Mouse (Mus musculus): ENCODE data around the gene Glis2. TPM values are rescaled to one million over a fixed set of nuclear protein-coding genes. Genes with fewer than 3 reads are reported as not detected.
A peak's percentile ranks its signal among the peaks of the same experiment; 100 is the strongest.
"Not testable (repeated sequence)": the region's sequence is repeated elsewhere in the genome, so short reads cannot be mapped to it uniquely, and the experiment has no call there.

Gene Glis2
- total RNA-seq, 4 experiments from 2014 or later, result 11.1 to 20.7 (median 16.6) TPM

GRCm38 (mm10) chr16:4581179-4581578, 13.3 kb upstream of the Glis2 start:
- not testable (repeated sequence) for DNase-seq (ENCODE audit: low spot score in 2 of 2)

DNA sequence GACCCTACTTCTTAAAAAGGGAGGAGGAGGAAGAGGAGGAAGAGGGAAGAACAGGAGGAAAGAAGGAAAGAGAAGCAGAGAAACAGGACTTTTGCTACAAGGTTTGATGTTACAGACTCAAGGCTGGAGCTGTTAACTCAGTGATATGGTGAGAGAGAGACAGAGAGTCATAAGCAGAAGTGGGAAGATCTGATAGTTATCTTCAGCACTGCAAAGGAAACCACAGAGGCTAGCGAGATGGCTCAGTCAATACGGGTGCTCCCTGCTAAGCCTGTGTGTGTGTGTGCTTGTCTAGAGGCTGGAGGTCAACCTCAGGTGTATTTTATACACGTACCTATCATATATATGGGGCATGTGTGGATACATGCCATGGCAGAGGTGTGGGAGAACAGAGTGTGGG, 10.7 kb upstream of the Glis2 start:
- no peak for DNase-seq (ENCODE audit: low spot score in 2 of 2)

DNA sequence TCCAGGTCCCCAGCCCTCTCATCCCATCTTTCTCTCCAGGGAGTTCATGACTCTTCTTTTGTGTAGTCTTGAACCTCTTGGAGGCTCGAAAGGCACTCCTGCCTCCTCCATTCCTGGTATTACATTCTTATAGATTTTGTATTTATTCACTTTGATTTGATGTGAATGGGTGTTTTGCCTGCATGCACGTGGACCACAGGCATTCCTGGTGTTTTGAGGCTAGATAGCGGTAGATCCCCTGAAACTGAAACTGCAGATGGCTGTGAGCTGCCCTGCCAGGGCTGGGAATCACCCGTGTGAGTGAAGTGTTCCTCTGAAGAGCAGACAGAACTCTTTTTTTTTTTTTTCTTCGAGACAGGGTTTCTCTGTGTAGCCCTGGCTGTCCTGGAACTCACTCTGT, 10.1 kb upstream of the Glis2 start:
- no peak for DNase-seq (ENCODE audit: low spot score in 2 of 2)

- no peak for DNase-seq (ENCODE audit: low spot score in 2 of 2)
These were observed 8.6 kb upstream of the Glis2 start for GRCm38 (mm10) chr16:4585642-4586530.

GRCm38 (mm10) chr16:4586531-4587123, 7.9 kb upstream of the Glis2 start:
- peak; percentile 66 to 90 for DNase-seq (ENCODE audit: low spot score in 2 of 2)

GRCm38 (mm10) chr16:4587516-4588210, 6.8 kb upstream of the Glis2 start:
- DNase-seq (ENCODE audit: low spot score in 2 of 2), result no peak

DNA sequence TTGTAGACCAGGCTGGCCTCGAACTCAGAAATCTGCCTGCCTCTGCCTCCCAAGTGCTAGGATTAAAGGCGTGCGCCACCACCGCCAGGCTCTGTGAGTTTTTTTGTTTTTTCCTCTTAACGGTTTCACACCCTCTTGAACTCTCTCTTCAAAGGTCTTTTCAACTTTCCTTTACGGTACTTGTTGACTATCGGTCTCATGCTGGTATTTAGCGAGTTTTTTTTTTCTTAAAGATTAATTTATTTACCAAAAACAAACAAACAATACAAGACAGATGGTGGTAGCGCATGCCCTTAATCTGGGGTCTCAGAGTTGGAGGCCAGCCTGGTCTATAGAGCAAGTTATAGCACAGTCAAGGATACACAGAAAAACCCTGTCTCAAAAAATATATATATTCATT, 4.3 kb upstream of the Glis2 start:
- DNase-seq (ENCODE audit: low spot score in 2 of 2), result no peak

- no peak for DNase-seq (ENCODE audit: low spot score in 2 of 2)
These were observed 1.3 kb upstream of the Glis2 start for GRCm38 (mm10) chr16:4592909-4593875.

DNA sequence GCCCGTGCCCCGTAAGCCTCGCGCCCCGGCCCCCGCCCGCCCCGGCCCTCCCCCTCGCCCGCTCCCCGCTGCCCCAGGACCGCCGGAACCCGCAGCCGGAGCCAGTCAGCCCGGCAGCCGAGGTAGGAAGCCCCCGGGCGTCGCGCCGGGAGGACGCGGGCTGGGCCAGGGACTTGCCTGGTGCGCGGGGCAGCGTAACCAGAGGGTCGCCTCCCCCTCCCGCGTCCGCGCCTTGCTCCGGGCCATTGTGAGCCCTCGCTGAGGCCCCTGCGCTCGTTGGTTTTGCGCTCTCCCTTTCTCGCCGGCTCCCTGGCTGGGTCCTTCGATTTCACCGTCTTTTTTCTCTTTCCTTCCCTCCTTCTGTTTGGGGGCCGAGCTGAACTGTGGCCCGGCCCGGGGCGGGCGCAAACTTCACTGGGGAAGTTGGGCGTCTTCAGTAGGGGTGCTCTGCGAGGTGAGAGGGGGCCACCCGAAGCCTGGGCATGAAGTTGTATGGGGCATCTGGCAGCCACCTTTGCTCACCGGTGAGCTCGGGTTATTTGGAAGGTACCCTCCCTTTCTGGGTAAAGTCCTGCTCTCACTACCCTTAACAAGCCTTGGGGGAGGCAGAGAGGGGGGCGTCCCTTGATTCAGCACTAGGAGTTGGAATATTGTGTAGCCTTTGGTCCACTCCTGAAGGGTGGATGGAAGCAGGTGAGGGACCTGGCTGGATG, 457 bp downstream of the Glis2 start:
- no peak for DNase-seq (ENCODE audit: low spot score in 2 of 2)

GRCm38 (mm10) chr16:4595527-4595963, 1.0 kb downstream of the Glis2 start:
- DNase-seq (ENCODE audit: low spot score in 2 of 2), result no peak

DNA sequence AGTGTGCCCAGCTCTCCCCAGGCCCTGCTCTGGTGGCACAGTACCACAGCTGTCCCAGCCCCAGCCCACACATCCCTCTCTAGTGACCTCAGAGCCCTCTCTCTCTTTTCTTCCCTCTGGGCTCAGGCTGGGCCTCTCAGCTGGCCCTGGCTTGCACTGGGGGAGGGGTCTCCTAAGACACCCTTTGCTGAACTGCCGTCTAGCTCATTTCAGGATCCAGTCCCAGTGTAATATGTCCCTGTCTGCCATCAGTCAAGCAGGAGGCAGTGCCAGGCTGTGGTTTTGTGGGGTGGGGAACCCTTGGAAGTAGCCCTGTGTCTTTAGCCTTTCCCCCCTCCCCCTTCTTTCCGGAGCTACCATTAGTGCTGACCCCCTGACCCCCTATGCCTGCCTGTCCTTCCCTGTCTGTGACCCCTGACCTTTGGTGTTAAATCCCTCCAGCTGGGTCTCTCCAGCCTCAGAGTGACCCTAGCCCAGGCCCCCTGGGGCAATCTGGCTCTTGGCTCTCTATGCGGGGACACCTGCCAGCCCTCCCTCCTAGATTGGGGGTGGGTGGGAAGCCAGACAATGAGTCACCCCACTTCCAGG, 1.7 kb downstream of the Glis2 start:
- DNase-seq (ENCODE audit: low spot score in 2 of 2), result no peak

DNA sequence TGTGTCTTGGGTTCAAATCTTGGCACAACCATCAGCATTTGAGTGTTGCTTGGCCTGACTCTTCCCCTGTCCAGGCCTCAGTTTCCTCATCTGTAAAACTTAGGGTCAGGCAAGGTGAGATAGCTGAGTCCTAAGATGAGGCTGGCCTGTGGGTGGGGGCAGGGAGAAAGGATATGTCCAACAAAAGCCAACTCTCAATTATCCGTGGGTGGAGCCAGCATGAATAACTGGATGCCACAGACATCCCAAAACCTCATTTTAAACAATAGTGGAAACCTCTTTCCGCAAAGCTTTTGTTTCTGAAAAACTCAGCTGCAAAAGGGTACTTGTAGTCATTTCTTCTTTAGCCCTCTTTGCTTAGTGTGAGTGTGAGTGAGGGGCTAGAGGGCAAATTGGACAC, 2.3 kb downstream of the Glis2 start:
- no peak for DNase-seq (ENCODE audit: low spot score in 2 of 2)

DNA sequence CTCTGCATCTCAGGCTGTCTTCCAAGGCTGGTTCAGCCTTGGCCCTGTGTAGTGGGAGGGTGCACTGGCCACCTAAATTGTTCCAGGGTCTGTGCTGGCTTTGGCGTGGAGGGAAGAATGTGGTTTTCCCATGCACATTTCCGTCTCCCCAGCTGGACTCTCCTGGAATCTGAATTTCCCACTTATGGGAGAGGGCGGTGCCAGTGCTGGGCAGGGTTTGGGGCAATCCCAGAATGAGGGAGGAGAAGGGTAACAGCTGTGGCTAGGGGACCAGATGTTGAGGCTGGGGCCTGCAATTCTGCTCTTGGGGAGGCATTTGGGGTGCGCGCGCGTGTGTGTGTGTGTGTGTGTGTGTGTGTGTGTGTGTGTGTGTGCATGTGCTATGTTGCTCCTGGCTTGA, 2.8 kb downstream of the Glis2 start:
- DNase-seq (ENCODE audit: low spot score in 2 of 2), result no peak

DNA sequence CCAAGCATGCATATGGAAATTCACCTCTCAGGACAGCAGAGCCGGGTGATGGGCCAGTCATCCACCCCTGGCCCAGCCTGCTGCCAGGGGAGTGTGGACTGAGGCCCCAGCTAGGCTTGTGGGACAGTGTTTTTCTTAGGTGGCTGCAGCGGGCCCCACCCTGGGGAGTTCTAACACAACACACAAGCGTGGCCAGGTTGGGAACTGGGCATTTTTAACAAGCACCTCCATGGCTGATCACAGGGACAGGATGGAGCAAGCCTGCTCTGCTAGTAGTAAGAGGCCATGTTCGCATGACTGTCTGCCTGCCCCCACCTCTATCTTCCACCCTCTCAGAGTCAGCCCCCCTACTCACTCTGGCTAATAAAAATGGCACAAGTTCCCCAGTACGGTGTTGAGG, 3.5 kb downstream of the Glis2 start:
- no peak for DNase-seq (ENCODE audit: low spot score in 2 of 2)

DNA sequence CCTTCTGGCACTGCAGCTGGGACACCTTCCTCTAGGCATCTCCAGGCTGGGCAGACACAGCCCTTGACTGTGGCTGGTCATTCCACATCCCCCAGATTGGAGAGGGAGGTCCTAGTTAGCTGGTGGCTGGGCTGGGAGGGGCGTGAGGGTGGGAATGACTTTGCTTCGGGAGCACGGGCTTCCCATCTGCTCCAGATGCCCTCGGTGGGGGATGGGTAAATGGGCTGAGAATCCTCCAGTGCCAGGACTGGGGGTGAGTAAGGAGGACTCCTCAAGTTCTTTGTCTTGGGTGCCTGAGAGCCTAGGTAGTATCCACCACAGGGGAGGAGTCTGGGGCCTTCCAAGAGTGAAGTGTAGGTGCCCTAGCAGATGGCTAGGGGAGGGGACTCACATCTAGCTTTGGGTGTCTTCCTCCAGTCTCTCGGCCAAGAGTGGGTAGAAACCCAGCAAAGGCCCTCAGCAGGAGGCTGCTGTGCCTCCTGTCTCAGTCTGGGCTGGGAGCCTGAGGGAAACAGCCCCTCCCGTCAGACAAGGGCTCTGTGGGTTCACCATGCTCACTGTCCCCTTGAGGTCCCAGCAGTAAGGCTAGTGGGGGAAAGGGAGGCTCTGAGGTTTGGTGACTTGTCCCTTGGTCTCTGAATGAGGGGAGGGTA, 4.5 kb downstream of the Glis2 start:
- DNase-seq (ENCODE audit: low spot score in 2 of 2), result no peak

- no peak for DNase-seq (ENCODE audit: low spot score in 2 of 2)
These were observed 5.1 kb downstream of the Glis2 start for GRCm38 (mm10) chr16:4599616-4600015.

DNA sequence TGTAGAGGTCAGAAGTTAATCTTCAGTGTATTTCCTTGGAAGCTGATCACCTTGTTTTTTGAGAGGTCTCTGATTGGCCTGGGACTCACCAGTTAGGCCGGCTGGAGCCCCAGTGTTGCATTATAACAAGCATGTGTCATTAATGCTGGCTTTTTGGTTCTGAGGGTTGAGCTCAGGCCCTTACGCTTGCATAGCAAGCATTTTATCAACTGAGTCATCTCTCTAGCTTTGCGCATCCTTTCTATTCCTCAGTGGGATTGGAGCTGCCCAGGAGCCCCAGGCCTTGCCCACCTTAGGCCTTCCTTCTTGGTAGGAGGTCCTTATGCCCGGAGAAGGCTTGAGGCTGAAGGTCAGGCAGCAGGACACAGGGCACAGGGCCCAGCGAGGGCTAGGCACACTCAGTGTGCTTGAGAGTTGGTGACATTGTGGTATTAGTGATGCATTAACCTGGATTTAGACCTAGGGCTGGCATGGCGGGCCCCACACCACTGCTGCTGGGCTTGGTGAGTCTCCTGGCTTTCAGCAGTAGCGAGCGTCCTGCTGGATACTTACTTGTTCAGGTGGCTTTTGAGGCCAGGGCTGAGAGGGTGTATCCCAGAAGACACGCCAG, 6.3 kb downstream of the Glis2 start:
- no peak for DNase-seq (ENCODE audit: low spot score in 2 of 2)

GRCm38 (mm10) chr16:4602189-4602588, 7.7 kb downstream of the Glis2 start:
- DNase-seq (ENCODE audit: low spot score in 2 of 2), result no peak

Data from left cerebral cortex, adult 8-10 months (tissue).